Mouse (Mus musculus) erythroblast, embryonic 14.5 days (primary cell): ENCODE data around the gene Armh1.

Experiments
- GATA1 ChIP-seq: IDR thresholded peaks from 2 replicates; pipeline ENCODE4 v1.6.1; 2012; ENCODE audit warnings: low read length, inconsistent platforms, mixed read lengths
- TAL1 ChIP-seq: IDR thresholded peaks from 3 replicates; pipeline ENCODE4 v1.6.1; 2012; ENCODE audit warnings: low read length, inconsistent platforms, mixed read lengths

GRCm38 (mm10) chr4:117277021-117277420, 25.1 kb upstream of the Armh1 start:
- no peak for TF ChIP-seq GATA1
- no peak for TF ChIP-seq TAL1
